Mouse (Mus musculus) intestine, embryonic 14.5 days (tissue): ENCODE data around the gene Tuba1a. TPM values are rescaled to one million over a fixed set of nuclear protein-coding genes. Genes with fewer than 3 reads are reported as not detected.

Experiments
- ATAC-seq: fragments of 200-750 bp; cut with Nextera tagmentation; replicated peaks from 2 replicates; pipeline ENCODE4 v1.8.0; 2017; ENCODE audit warnings: low read depth, moderate number of reproducible peaks, moderate TSS enrichment, moderate library complexity; ENCODE audit not compliant: low FRiP score, low TSS enrichment
- DNase-seq: peaks from one replicate; pipeline ENCODE4 v3.0.0-alpha.2; 2018; ENCODE audit warnings: low spot score
- H3K27ac ChIP-seq: fragments of 300-500 bp; sonication (generic); 2 replicates; pipeline ENCODE4 v1.5.1; 2014; ENCODE audit warnings: low read depth, mild to moderate bottlenecking, control low read depth
- H3K27me3 ChIP-seq: fragments of 300-500 bp; sonication (generic); replicated peaks from 2 replicates; pipeline ENCODE4 v1.6.1; 2014; ENCODE audit warnings: low read length, control low read depth; ENCODE audit not compliant: control insufficient read depth, insufficient read depth
- H3K36me3 ChIP-seq: fragments of 300-500 bp; sonication (generic); 2 replicates; pipeline ENCODE4 v1.6.1; 2014; ENCODE audit warnings: low read length, control low read depth; ENCODE audit not compliant: control insufficient read depth, insufficient read depth
- H3K4me1 ChIP-seq: fragments of 300-500 bp; sonication (generic); replicated peaks from 2 replicates; pipeline ENCODE4 v1.6.1; 2014; ENCODE audit warnings: low read length, control low read depth, mixed read lengths; ENCODE audit not compliant: control insufficient read depth, insufficient read depth
- H3K4me2 ChIP-seq: fragments of 300-500 bp; sonication (generic); 2 replicates; pipeline ENCODE4 v1.6.1; 2014; ENCODE audit warnings: low read length
- H3K4me3 ChIP-seq: fragments of 300-500 bp; sonication (generic); 2 replicates; pipeline ENCODE4 v1.5.1; 2014; ENCODE audit warnings: low read depth, low read length, control low read depth, mixed read lengths
- H3K9ac ChIP-seq: fragments of 300-500 bp; sonication (generic); 2 replicates; pipeline ENCODE4 v1.6.1; 2014; ENCODE audit warnings: mild to moderate bottlenecking, low read length
- H3K9me3 ChIP-seq: fragments of 300-500 bp; sonication (generic); 2 replicates; pipeline ENCODE4 v1.6.1; 2016; ENCODE audit warnings: low read length, control low read depth; ENCODE audit not compliant: control insufficient read depth
- WGBS: fragments of 180-500 bp; shearing (Covaris S2); extraction: QIAGEN DNeasy Blood & Tissue Kit; methylation state at CpG from one replicate; pipeline ENCODE4 v1.1.7; 2014; 5-methylcytosine and 5-hydroxymethylcytosine counted together
- polyA plus RNA-seq: library from polyadenylated mRNA; unstranded; fragments of >200 nt; fragmentation: Nextera tagmentation; extraction: Ambion mirVana; gene quantifications from 2 replicates; pipeline ENCODE4 v1.2.1, GENCODE M21; 2014

Gene Tuba1a
- polyA plus RNA-seq, 1 experiment from 2014 or later: 1,282 TPM

DNA sequence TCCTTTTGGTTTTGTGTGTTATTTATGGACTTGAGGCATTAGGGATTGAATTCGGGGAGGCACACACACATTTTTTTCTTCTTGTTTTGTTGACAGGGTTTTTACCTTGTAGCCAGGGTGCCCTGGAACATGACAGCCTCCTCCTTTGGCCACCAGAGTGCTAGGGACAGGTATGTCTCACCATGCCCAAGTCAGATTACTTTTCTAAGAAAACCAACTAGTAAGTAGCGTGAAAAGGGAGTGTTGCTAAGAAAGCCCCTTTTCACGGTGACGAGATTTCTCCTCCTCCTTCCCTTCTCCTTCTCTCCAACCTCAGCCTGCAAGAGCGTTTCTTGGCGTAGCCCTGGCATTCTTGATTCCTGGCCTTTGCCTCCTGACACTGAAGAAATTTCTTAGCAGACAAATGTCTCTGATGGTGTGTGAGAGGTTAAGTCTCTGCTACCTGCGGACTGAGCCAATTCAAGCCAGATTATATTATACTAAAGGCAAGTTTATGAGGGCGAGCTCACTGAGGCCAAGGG lies 34.2 kb upstream of the Tuba1a start:
- Histone ChIP-seq H3K9me3 (no peaks in the 10 kb centered on the region), H3K9ac (no peak overlapping the region; the same call in 1 of the 2 replicates), H3K27me3 (no peaks in the 10 kb centered on the region), H3K4me3 (no peak overlapping the region), H3K36me3 (no peaks in the 10 kb centered on the region), H3K4me1 (peaks cover 30% of the 10 kb centered on the region), H3K27ac (peak overlapping the region; percentile 83), H3K4me2 (peak overlapping the region; percentile 2; the same call in 1 of the 2 replicates)
- WGBS: 53% methylated on average over 8 of the region's 8 CpGs
- ATAC-seq (no peak), DNase-seq (no peak)

DNA sequence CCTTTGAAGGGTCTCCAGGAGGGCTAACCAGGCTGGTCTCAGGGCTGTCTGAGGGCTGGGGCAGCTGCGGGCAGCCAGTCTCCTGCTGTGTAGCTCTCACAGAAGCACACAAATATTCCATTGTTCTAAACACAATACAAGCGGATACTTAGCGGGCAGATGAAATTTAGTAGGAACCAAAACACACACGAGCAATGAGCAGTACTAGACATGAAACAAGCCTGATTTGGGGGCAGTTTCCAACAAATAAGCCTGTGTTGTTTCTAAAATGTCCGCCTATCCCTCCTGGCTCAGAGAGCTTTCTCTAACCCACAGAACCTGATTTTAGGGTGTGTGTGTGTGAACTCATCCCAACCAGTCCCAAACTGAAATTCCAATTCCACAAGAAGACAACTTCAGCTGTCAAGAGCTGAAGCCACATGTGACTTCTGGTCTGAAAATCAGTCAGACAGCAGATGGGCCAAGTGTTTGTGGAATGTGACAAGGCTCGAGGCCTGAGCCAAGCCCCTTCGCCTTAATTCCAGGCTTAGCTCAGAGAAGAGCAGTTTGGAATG lies 33.7 kb upstream of the Tuba1a start:
- Histone ChIP-seq H3K4me2 (no peak overlapping the region; the same call in 1 of the 2 replicates), H3K9me3 (no peaks in the 10 kb centered on the region), H3K4me3 (no peak overlapping the region), H3K36me3 (no peaks in the 10 kb centered on the region), H3K27me3 (no peaks in the 10 kb centered on the region), H3K9ac (peak overlapping the region; percentile 3; the same call in 1 of the 2 replicates), H3K4me1 (peaks cover 25% of the 10 kb centered on the region), H3K27ac (peak overlapping the region; percentile 83)
- ATAC-seq (no peak), DNase-seq (no peak)
- 46% methylated on average over 7 of the region's 7 CpGs for WGBS

DNA sequence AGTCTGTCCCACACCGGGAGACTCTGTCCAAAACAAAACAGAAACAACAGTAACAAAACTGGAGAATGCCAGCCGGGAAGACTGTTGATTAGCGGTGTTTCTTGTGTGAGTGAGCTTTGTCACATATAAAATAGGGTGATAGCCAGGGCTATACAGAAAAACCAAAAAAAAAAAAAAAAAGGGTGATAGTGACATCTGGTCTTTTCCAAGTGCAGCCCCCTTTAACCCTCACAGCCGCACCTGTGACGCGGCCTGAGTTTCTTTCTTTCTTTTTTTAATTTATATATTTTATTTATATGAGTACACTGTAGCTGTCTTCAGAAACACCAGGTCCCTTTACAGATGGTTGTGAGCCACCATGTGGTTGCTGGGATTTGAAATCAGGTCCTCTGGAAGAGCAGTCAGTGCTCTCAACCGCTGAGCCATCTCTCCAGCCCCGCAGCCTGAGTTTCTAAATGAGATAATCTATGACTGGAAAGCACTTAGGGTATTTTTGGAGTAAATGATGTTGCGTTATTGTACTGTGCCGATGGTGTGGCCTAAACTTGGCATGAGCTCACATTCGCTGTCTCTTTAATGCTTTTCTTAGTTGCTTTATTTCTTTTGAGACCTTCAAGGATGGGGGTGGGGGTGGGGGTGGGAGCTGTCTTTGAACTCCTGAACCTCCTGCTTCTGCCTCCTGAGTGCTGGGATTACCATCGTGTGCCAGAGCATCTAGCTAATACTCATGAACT lies 32.6 kb upstream of the Tuba1a start:
- WGBS: 43% methylated on average over 12 of the region's 12 CpGs
- H3K4me2 ChIP-seq: peak overlapping the region; percentile 71
- no peak for ATAC-seq
- H3K4me3 ChIP-seq: peak overlapping the region; percentile 53
- peak overlapping the region; percentile 78 for H3K9ac ChIP-seq
- H3K9me3 ChIP-seq: no peaks in the 10 kb centered on the region
- no peaks in the 10 kb centered on the region for H3K36me3 ChIP-seq
- no peaks in the 10 kb centered on the region for H3K27me3 ChIP-seq
- DNase-seq: no peak
- peaks cover 19% of the 10 kb centered on the region for H3K4me1 ChIP-seq
- H3K27ac ChIP-seq: peak overlapping the region; percentile 83

DNA sequence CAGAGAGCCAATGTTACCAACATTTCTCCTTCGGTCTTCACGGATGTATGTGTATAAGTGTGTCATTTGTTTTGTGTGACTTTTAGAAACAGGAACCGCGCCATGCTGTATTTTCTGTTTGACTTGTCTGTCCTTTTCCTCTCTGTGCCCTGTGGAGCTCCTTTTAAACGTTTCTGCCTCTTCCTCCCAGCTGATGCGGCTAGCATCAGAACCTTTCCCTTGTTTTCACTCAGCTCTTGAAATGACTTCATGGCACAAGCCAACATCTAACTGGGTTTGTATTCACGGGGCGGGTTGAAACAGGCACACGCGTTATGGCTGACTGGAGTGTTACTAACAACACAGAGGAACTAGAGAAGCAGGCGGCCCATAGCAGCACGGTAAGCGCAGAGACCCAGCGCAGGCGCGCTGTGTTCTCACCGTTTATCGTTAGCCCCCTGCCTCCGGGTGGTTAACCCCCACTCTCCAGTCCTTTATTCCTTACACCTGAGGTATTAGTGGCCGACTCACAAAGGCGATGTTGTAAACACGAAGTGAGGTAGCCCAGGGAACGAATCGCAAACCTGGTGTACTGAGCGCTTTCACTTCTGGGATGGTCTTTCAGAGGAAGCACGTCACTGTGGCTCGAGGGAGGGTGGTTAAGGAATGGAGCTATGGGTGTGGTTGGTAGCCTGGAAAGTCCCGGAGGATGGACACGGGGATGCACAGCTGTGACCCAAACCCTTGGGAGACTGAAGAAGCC lies 31.9 kb upstream of the Tuba1a start:
- H3K9me3 ChIP-seq: no peaks in the 10 kb centered on the region
- H3K4me2 ChIP-seq: peak overlapping the region; percentile 71
- whole genome bisulfite sequencing: 3% methylated on average over 29 of the region's 29 CpGs
- H3K4me1 ChIP-seq: peaks cover 19% of the 10 kb centered on the region
- DNase-seq (peak; percentile 87), ATAC-seq (peak; percentile 57)
- H3K27ac ChIP-seq: peak overlapping the region; percentile 83
- peak overlapping the region; percentile 78 for H3K9ac ChIP-seq
- peak overlapping the region; percentile 53 for H3K4me3 ChIP-seq
- H3K36me3 ChIP-seq: no peaks in the 10 kb centered on the region
- H3K27me3 ChIP-seq: no peaks in the 10 kb centered on the region

DNA sequence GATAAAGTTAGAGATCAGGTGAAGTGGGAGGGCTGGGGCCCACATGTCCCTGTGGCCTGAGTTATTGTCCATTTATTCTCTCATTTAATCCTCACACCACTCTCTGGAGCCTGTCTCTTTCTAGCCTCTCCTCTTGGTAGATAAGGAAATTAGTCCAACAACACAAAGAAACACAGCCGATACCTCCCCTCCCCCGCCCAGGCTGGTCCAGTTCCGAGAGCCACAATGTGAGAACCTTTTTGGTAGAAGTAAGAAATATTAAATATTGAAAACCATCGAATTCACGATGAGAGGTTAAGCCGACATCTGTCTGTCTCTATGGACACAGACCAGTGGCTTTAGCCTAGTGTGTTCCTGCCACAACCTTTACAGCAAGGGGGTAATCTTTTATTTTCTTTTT lies 31.2 kb upstream of the Tuba1a start:
- peak overlapping the region; percentile 71 for H3K4me2 ChIP-seq
- peak overlapping the region; percentile 78; the same call in 1 of the 2 replicates for H3K9ac ChIP-seq
- DNase-seq: no peak
- no peak for ATAC-seq
- no peaks in the 10 kb centered on the region for H3K9me3 ChIP-seq
- peak overlapping the region; percentile 83 for H3K27ac ChIP-seq
- peak overlapping the region; percentile 53 for H3K4me3 ChIP-seq
- peaks cover 14% of the 10 kb centered on the region for H3K4me1 ChIP-seq
- no peaks in the 10 kb centered on the region for H3K27me3 ChIP-seq
- H3K36me3 ChIP-seq: no peaks in the 10 kb centered on the region
- WGBS: 66% methylated on average over 6 of the region's 6 CpGs

DNA sequence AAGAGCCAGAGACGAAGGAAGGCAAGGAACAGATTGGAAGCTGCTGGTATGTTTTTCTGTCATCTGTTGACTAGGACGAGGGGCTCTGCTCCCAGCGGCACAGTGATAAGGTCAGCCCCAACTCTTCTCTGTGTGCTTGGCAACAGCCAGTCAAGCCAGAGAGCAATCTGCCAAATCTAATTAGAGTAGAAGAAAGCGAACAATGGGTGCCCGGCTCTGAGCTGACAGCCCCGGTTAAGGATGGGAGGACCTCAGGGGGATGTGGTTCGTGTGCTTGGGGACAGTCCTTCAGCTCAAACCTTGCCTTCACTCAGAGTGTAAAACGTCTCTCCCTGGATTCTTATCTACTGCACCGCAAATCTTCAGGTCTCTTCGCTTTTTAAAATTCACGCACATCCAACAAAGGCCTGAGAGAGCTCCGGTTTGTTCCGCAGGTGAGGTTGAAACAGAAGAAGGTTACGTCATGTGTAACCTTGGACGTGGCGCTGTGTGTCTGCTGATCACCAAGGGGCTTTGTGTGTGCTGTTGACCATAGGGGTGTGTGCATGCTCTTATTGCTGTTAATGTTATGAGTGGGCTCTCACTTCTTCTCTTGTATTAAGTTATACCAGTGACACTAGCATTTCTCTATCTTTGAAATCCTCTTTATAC lies 30.1 kb upstream of the Tuba1a start:
- ATAC-seq (0 out of 2 replicates have a peak, but pooled peaks have one; percentile 33), DNase-seq (no peak)
- Histone ChIP-seq H3K4me2 (no peak overlapping the region), H3K36me3 (no peaks in the 10 kb centered on the region), H3K27ac (peak overlapping the region; percentile 16; the same call in 1 of the 2 replicates), H3K9ac (peak overlapping the region; percentile 18; the same call in 1 of the 2 replicates), H3K27me3 (no peaks in the 10 kb centered on the region), H3K4me3 (no peak overlapping the region), H3K9me3 (no peaks in the 10 kb centered on the region), H3K4me1 (peaks cover 14% of the 10 kb centered on the region)
- WGBS: 50% methylated on average over 16 of the region's 16 CpGs

DNA sequence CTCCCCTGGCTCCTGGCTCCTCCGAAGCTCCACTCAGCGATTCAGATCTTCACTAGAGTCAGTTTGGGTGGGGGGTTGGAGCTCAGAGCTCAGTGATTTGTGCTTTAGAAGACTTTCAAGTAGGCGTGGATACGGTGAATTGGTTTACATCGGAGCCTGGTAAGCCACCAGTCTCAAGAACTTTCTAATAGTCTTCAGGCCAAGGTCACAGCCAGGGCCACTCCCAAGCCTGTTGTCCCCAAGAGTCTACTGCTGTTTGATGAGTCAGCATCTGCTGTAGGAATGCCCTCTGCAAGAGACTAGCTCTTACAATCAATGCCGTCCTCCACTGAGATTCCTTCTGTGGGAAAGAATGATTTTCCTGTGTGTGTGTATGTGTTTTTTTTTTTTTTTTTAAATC lies 28.6 kb upstream of the Tuba1a start:
- peaks cover 25% of the 10 kb centered on the region for H3K4me1 ChIP-seq
- DNase-seq (no peak), ATAC-seq (no peak)
- no peak overlapping the region for H3K4me3 ChIP-seq
- 81% methylated on average over 6 of the region's 6 CpGs for WGBS
- H3K36me3 ChIP-seq: no peaks in the 10 kb centered on the region
- H3K9me3 ChIP-seq: no peaks in the 10 kb centered on the region
- no peak overlapping the region for H3K4me2 ChIP-seq
- H3K9ac ChIP-seq: no peak overlapping the region
- no peaks in the 10 kb centered on the region for H3K27me3 ChIP-seq
- H3K27ac ChIP-seq: no peak overlapping the region

DNA sequence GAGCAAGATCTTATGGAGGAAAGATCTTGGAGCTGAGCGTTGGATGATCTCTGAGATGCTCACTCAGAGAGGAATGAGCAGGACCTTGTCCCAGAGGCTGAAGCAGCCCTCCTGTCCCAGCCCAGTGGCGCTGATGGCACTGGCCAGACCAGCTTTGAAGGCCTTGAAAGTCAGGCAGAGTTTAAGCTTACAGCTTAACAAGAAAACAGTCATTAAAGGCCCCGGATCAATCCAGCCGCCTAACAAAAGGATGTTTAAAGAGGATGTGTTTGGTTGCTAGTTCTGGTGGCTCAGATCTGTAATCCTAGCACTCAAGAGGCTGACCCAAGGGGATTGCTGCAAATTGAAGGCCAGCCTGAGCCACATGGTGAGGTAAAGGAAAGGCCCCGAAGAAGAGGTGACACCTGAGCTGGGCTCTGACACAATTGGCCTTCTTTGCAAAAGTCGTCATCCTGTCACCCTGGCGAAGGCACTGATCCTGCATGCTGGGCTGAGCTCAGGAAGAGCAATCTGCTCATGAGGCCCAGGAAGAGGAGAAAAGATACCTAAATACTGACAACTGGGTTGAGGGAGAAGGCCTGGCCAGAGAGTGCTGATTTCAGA lies 26.6 kb upstream of the Tuba1a start:
- DNase-seq (no peak), ATAC-seq (no peak)
- Histone ChIP-seq H3K27ac (no peak overlapping the region), H3K27me3 (no peaks in the 10 kb centered on the region), H3K36me3 (no peaks in the 10 kb centered on the region), H3K4me1 (peaks cover 18% of the 10 kb centered on the region), H3K9me3 (no peaks in the 10 kb centered on the region), H3K4me3 (no peak overlapping the region), H3K4me2 (no peak overlapping the region), H3K9ac (no peak overlapping the region)
- 44% methylated on average over 7 of the region's 7 CpGs for WGBS
